In the genomic region with DNA sequence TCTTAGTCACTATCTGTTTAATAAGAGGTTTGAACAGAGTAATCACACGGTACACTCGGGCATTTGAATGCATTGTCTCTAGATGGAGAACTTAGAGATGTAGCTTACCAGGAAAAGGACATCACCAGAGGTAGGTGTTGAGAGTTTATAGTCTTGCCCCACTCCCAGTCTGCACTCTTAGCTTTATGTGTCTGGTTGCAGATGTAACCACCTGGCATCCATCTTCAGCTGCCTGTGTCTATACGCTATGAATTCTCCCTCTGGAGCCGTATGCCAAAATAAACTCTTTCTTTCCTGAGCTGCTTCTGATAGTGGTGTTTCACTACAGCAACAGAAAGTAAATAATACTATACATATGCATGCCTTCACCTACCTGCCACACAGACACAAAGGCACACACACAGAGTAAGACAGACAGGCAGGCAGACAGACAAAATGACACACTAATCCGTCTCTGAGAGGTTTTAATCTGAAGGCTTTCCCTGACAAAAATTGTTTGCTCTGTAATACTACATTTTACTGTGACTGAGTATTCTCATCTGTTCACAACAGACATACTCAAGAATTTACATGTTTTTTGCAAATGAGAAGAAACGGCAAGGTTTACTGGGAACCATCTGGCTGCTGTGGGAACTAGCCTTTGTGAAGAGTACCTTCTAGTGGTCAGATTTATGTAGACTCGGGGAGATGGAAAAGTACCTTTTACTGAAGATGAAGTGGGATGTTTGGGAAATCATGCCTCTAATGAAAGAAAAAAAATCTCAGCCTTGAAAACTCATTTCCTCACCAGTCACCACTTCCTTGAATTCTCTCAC, we compare ENCODE assay signal across 8 mouse cellular contexts.
DNase-seq lines count a peak whose midpoint lies in the region; ATAC-seq and TF ChIP-seq lines count a peak whose summit lies in the region.

No protein-coding gene starts in this region.

- no peak overlapping the region for H3K4me3 ChIP-seq in hindbrain, embryonic 13.5 days
- H3K4me3 ChIP-seq in hindbrain, embryonic 10.5 days, result no peak overlapping the region
- H3K4me3 ChIP-seq in limb, embryonic 11.5 days (ENCODE audit: low read depth, low read length), result no peak overlapping the region
- H3K4me3 ChIP-seq in thymus, adult 2 months (ENCODE audit: control insufficient read depth, insufficient read depth, low read length), result no peak overlapping the region

- no peaks in the 10 kb centered on the region for H3K4me1 ChIP-seq in hindbrain, embryonic 13.5 days (replicated peaks)
- H3K4me1 ChIP-seq in hindbrain, embryonic 10.5 days (replicated peaks), result no peaks in the 10 kb centered on the region
- no peaks in the 10 kb centered on the region for H3K4me1 ChIP-seq in limb, embryonic 11.5 days (ENCODE audit: control insufficient read depth, insufficient read depth, low read length)
- no peaks in the 10 kb centered on the region for H3K4me1 ChIP-seq in thymus, adult 2 months (replicated peaks; ENCODE audit: control insufficient read depth, insufficient read depth, low read length)

- H3K36me3 ChIP-seq in hindbrain, embryonic 13.5 days, result no peaks in the 10 kb centered on the region
- H3K36me3 ChIP-seq in hindbrain, embryonic 10.5 days, result no peaks in the 10 kb centered on the region
- H3K36me3 ChIP-seq in limb, embryonic 11.5 days (ENCODE audit: control insufficient read depth, insufficient read depth, low read length), result no peaks in the 10 kb centered on the region
- H3K36me3 ChIP-seq in thymus, adult 2 months (ENCODE audit: control insufficient read depth, insufficient read depth, low read length), result no peaks in the 10 kb centered on the region

- 75% methylated on average over 7 of the region's 7 CpGs for WGBS in hindbrain, embryonic 13.5 days
- 84% methylated on average over 7 of the region's 7 CpGs for WGBS in hindbrain, embryonic 10.5 days
- WGBS in limb, embryonic 11.5 days, result 60% methylated on average over 7 of the region's 7 CpGs
- 72% methylated on average over 7 of the region's 7 CpGs for WGBS in thymus, adult 2 months

- H3K27ac ChIP-seq in hindbrain, embryonic 13.5 days, result no peak overlapping the region
- no peak overlapping the region for H3K27ac ChIP-seq in hindbrain, embryonic 10.5 days
- 0 out of 2 replicates have a peak overlapping the region, but pooled peaks have one; percentile 4 for H3K27ac ChIP-seq in limb, embryonic 11.5 days (replicated peaks; ENCODE audit: low read depth, low read length)
- no peak overlapping the region for H3K27ac ChIP-seq in thymus, adult 2 months (ENCODE audit: control insufficient read depth, insufficient read depth, low read length)

- DNase-seq in hindbrain, embryonic 10.5 days (ENCODE audit: low spot score), result no peak
- DNase-seq in fibroblast of lung, adult 2 months (ENCODE audit: low read depth), result peak; percentile 20
- DNase-seq in limb, embryonic 11.5 days (ENCODE audit: low spot score), result no peak
- DNase-seq in thymus, adult 2 months, result no peak
- DNase-seq in gastrocnemius, adult 8-10 months (ENCODE audit: low spot score in 2 of 2), result no peak
- DNase-seq in adrenal gland, postnatal 25 days, result no peak

- no peak overlapping the region for H3K4me2 ChIP-seq in hindbrain, embryonic 13.5 days
- no peak overlapping the region for H3K4me2 ChIP-seq in limb, embryonic 11.5 days (ENCODE audit: low read depth, severe bottlenecking)

- H3K9me3 ChIP-seq in hindbrain, embryonic 13.5 days, result no peaks in the 10 kb centered on the region
- H3K9me3 ChIP-seq in hindbrain, embryonic 10.5 days, result no peaks in the 10 kb centered on the region
- H3K9me3 ChIP-seq in limb, embryonic 11.5 days (ENCODE audit: control insufficient read depth, low read length), result no peaks in the 10 kb centered on the region

- 0 out of 2 replicates have a peak, but pooled peaks have one; percentile 57 for ATAC-seq in hindbrain, embryonic 13.5 days (ENCODE audit: low FRiP score)
- peak; percentile 53 for ATAC-seq in CD4-positive, CD25-positive, alpha-beta regulatory T cell, adult 4 months
- peak; percentile 58; the same call in 1 of the 2 replicates for ATAC-seq in limb, embryonic 11.5 days (ENCODE audit: insufficient number of reproducible peaks, low FRiP score, low TSS enrichment, low read depth)

- no peak for TF ChIP-seq CTCF in thymus, adult 2 months (IDR thresholded peaks at IDR 0.05; ENCODE audit: borderline replicate concordance, control insufficient read depth, extremely low read depth, insufficient read depth, low read length, poor library complexity)

- no peaks in the 10 kb centered on the region for H3K27me3 ChIP-seq in hindbrain, embryonic 13.5 days
- no peaks in the 10 kb centered on the region for H3K27me3 ChIP-seq in hindbrain, embryonic 10.5 days (ENCODE audit: insufficient read depth, poor library complexity, severe bottlenecking)
- H3K27me3 ChIP-seq in limb, embryonic 11.5 days (ENCODE audit: control insufficient read depth, insufficient read depth, low read length), result no peaks in the 10 kb centered on the region
- no peaks in the 10 kb centered on the region for H3K27me3 ChIP-seq in thymus, adult 2 months (ENCODE audit: control insufficient read depth, insufficient read depth, low read length)

- no peak for TF ChIP-seq POLR2A in thymus, adult 2 months (IDR thresholded peaks at IDR 0.05; ENCODE audit: control insufficient read depth, extremely low read depth, insufficient read depth, low read length, poor library complexity)

- no peak overlapping the region for H3K9ac ChIP-seq in hindbrain, embryonic 13.5 days
- H3K9ac ChIP-seq in limb, embryonic 11.5 days (ENCODE audit: low read length), result no peak overlapping the region
